Mouse (Mus musculus) left cerebral cortex, adult 18-20 months (tissue): ENCODE data around the gene Usp12. TPM values are rescaled to one million over a fixed set of nuclear protein-coding genes. Genes with fewer than 3 reads are reported as not detected.

Source experiments
- DNase-seq, 2 experiments: peaks; one replicate each; pipeline ENCODE4 v3.0.0; 2021 to 2022; ENCODE audit warnings: low spot score in 2 of 2, mixed read lengths in 1 of 2
- total RNA-seq, 2 experiments: library from RNA; stranded (reverse); gene quantifications; 2 replicates each; pipeline ENCODE4 v1.2.3; 2021

Gene Usp12
- total RNA-seq, 2 experiments from 2014 or later, result 56.6 to 61.1 TPM

DNA sequence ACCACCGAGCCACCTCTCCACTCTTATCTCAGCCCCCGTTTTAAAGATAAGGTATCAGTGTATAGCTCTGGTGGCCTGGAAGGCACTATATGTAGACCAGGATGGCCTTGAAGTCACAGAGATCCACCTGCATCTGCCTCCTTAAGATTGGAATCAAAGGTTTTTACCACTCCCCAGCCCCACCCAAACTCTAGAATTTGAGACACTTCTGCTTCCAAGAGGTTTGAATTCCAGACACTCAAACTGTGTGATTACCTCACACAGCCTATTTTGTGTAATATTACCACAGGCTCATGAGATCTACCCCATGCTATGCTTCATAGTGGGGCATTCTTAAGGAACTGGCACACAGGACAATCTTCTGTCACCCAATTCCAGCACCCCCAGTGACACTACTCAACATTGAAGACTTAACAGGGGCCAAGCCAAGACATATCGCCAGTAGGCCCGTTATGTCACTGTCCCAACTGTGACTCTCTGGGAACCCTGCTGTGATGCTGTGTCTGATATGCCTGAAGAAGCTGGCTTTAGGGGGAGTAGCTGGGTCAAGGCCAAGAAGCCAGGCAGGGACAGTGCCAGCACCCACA is 95.3 kb downstream of the Usp12 start:
- no peak for DNase-seq

- DNase-seq, result no peak
These were observed 99.3 kb downstream of the Usp12 start for GRCm38 (mm10) chr5:146695543-146695942.

DNA sequence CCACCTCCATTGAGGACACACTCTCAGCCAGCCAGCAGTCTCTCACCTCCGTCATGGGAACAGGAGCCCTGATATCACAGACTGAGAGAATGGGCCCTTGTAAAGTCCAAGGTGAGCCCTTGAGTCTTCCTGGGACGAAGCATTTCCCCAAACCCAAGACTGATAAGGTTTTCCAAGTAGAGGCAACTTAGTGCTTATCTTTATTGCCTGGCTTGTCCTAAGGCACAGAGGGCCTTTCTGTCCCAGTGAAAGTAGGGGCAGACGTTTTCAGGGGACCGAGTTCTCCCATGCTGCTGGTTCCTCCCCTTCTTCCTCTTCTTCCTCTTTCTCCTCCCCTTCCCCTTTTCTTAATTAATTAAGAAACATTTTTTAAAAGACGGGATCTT is 101.8 kb downstream of the Usp12 start:
- no peak for DNase-seq

- no peak for DNase-seq
These were observed 102.3 kb downstream of the Usp12 start for GRCm38 (mm10) chr5:146692361-146692975.

DNA sequence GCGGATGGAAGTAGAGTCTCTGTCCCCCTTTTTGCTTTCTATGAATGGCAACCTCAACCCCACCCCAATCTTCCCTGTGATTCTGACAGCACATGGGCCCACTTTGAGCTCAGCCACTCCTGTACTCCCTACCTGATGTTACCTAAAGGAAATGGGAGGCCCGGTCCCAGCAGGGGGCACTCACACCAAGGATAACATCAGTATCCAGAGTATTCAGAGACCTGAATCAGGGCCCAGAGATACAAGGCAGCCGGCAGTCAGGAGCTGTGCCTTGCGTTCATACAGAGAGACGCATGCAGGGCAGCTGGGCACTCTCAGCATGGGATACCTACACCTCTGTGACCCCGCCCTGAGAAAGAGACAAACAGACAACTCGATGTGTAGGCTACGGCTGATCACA is 103.1 kb downstream of the Usp12 start:
- no peak for DNase-seq

DNA sequence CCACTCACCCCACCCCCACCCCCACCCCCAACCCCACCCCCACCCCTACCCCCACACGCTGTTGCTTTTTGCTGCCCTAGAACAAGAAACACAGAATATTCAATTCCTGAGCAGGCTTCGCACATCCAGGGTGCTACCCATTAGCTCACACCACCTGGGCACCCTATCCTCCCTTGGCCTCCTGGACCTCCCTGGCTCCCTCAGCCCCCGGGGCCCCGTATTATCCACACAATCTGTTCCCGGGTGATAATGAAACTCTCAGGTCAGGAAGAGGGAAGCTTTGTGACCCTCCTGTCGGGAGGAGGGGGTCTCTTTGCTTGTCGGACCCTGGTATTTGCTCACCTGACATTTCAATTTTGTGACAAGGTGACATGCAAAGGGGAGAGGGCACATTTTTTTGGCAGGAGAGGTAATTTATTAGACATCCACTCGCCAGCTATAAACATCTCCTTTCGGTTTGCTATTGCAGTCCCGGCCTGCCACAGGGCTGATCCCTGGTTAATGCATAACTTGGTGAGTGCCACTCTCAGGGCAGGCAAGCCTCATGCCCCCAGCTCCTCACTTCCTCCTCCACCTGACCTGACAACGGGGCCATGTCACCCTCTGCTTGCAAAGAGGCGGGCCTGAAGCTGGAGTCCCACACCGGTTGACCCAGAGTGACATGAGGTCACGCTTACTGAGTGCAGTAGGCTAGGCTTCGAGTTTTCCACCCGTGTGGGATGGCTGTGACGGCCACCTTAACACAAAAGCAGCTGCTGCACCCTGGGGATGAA is 107.1 kb downstream of the Usp12 start:
- DNase-seq, result no peak

DNA sequence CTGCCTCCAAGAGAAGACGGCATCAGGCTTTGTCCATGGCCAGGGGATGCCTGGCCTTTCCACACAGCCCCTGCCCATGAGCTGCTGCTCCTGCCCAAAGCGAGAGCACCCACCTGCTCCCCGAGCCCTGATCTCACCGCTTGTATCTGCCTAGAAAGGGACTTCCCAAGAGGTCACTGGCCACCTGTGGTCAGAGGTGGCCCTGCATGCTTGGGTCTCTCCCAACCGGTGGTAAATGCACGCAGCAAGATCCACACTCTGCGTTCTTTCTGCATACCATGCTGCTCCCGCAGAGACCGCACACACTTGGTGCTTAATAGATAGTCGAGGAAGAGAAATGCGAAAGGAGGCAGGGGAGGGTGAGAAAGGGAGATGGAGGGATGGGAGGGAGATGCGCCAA is 107.9 kb downstream of the Usp12 start:
- no peak for DNase-seq

Other genes with a start within 250 kb of the Usp12 start
- gene Gm3415, start 238.9 kb downstream of the Usp12 start, total RNA-seq, result not detected
- gene Gpr12, start 209.8 kb downstream of the Usp12 start, total RNA-seq, result 10 to 100 TPM; 24.4 to 30.5 TPM
- gene Rpl21, start 37.9 kb upstream of the Usp12 start, total RNA-seq, result 100 to 1,000 TPM; 178 to 190 TPM
- gene Rasl11a, start 50.1 kb upstream of the Usp12 start, total RNA-seq, result 10 to 100 TPM; 10.8 to 11.6 TPM
- gene Gtf3a, start 153.7 kb upstream of the Usp12 start, total RNA-seq, result 10 to 100 TPM; 24.4 to 25.7 TPM
- gene Mtif3, start 168.8 kb upstream of the Usp12 start, total RNA-seq, result 10 to 100 TPM; 20.9 to 25.4 TPM